Mouse (Mus musculus): ENCODE results near the gene Gm49450.

- TF ChIP-seq USF1 (IDR thresholded peaks at IDR 0.05; ENCODE audit: low read depth) (no peak), CTCF (IDR thresholded peaks at IDR 0.05; ENCODE audit: control insufficient read depth, insufficient read depth, insufficient read length) (no peak), MYOG (IDR thresholded peaks at IDR 0.05; ENCODE audit: control insufficient read depth, extremely low read depth, insufficient read length) (no peak), FOSL1 (IDR thresholded peaks at IDR 0.05; ENCODE audit: insufficient read depth, low read length, poor library complexity, severe bottlenecking) (no peak), MAX (IDR thresholded peaks at IDR 0.05) (no peak)
Observed at GRCm38 (mm10) chr15:98990669-98991539, 37.6 kb upstream of the Gm49450 start.
